Mouse (Mus musculus) lung, adult 2 months (tissue): ENCODE measurements around the gene Dazl.

ENCODE experiments used
- CTCF ChIP-seq: fragments of 200-500 bp; IDR thresholded peaks from 2 replicates; pipeline ENCODE4 v1.5.1; 2011; ENCODE audit warnings: mild to moderate bottlenecking, low read length, control low read depth; ENCODE audit not compliant: insufficient read depth
- POLR2A ChIP-seq: fragments of 200-500 bp; IDR thresholded peaks from 2 replicates; pipeline ENCODE4 v1.6.1; 2011; ENCODE audit warnings: low read depth, mild to moderate bottlenecking, control low read depth, low read length, borderline replicate concordance; ENCODE audit errors: extremely low read depth

GRCm38 (mm10) chr17:50292661-50293171 lies 720 bp downstream of the Dazl start:
- TF ChIP-seq POLR2A (no peak), CTCF (peak; percentile 27; the same call in 1 of the 2 replicates)
